Mouse (Mus musculus): ENCODE results near the gene Has3. TPM values are rescaled to one million over a fixed set of nuclear protein-coding genes. Genes with fewer than 3 reads are reported as not detected.
"Not testable (repeated sequence)": the region's sequence is repeated elsewhere in the genome, so short reads cannot be mapped to it uniquely, and the experiment has no call there.

Has3 gene
- polyA plus RNA-seq, 1 experiment: 2.3 TPM

DNA sequence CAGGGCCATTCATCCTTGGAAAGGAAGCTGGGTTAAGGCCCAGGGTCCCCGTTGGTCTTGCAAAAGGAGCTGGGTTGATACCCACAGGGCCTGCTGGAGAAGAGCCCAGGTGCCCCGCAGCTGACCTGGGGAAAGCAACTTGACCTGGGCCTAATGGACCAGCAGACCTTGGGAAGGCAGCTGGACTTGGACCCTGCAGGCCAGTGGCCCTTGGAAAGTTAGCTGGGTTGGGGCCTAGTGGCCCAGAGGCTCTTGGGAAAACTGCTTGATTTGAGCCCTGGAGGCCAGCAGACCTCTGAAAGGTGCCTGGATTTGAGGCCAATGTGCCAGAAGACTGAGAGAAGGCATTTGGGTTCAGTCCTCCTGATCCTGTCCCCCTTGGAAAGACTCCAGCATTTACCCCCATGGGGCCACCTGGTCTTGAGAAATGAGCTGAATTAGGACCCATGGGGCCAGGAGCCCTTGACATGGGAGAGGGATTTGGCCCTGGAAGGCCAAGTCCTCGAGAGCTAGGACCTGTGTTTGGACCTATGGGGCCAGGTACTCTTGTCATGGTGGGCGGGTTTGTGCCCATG lies 14.9 kb downstream of the Has3 start:
- not testable (repeated sequence) for DNase-seq (ENCODE audit: low read depth)

DNA sequence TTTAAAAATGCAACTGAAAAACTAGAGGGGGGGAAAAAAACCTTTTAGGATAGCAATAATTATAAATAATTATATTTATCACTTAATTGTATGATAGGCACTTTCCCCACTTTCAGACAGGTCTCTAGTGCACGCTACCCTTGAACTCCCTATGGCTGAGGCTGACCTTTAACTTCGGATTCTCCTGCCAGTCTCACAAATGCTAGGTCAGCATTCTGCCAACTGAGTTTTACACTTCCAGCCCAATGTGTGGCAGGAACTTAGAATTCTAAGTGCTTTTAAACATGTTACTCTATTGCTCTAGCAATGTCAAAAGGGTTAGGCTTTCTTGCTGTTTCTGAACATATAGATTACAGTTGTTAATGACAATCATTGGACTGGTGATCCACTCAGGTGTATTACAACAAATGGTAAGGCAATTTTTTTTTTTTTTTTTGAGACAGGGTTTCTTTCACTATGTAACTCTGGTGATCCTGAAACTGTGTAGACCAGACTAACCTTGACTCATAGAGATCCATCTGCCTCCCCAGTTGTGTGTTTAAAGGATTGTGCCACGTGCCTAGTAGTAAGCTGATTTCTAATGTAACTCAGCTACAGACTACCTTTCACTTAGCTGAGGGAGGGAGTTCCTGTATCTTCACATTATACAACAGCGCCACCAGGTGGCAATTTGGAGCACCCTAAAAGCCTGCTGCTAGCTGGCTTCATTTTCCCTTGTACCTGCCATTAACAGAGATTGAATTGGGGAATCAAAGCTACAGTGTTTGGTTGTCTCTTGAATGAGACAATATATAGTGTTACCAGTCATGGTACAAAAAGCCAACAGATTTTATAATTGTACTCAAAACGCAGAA lies 17.5 kb downstream of the Has3 start:
- DNase-seq (ENCODE audit: low read depth): peak; percentile 31

DNA sequence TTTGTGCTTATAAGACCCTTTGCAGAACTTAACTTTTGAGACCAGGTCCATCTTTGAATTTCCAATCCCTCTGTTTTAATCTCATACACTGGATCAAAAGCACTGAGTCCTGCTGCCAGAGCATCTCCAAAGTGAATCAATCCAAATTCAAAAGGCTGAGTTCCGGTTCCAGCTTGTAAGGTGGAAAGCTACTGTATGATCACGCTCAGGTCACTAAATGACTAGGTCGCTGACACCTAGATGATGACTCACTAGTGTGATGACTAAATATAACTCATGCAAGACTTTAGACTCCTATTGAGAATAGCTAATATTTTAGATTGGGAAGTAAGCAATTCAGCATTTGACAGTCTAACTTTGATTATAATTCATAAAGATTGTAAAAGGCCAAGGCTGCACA lies 18.8 kb downstream of the Has3 start:
- no peak for DNase-seq (ENCODE audit: low read depth)

DNA sequence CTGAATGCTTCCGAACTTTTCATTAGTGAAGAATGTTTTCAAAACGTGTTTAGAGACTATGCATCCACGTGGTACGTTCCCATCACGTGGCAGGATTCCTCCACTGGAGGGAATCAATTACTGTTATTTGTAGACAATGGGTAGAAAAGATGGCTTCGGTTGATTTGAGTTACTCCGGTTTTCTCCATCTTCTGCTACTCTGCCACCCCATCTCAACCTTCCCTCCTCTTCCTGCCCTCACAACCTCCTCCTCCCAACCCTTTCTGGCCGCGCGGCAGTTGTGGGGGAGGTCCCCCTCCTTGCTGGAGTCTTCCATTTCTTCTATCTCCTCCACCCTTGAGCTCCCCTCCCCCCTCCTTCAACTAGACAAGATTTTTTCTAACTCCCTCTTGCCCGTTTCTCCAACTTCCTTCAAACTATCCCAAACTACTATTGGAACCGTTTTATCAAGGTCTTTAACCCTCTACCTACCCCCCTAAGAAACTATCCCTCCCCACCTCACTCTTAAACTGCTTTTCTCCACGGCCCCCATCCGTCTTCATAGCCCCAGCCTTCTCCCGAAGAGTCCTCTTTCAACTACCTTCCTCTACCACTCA lies 22.3 kb downstream of the Has3 start:
- no peak for DNase-seq (ENCODE audit: low read depth)

DNA sequence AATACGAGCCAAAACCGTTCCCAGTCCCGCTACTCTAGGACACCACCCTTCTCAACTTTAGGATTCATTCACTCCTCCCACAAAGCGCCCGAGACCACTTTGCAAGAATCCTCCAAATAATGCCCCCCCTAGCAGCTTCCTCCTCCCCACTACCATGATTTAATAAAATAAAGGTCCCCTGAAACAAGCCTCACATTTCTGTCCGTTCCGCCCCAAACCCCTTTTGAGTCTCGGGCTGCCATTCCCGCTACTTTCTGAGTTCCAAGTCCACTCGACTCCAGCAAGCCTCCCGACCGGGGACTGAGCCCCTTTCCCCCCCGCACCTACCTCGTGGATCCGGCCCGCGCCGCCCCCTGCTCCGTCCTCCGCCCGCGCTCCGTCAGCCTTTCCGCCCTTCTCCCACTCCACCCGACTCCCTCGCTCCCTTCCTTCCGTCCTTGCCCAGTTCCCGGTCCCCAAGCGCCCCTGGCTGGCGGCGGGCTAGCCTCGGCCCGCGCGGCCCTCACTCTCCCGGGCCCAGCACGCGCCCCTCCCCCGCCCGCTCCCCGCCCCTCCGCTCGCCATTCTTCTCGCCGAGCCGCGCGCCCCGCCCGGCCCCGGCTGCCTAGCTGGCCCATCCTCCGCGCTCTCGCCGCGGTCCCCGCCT lies 22.9 kb downstream of the Has3 start:
- no peak for DNase-seq (ENCODE audit: low read depth)

DNA sequence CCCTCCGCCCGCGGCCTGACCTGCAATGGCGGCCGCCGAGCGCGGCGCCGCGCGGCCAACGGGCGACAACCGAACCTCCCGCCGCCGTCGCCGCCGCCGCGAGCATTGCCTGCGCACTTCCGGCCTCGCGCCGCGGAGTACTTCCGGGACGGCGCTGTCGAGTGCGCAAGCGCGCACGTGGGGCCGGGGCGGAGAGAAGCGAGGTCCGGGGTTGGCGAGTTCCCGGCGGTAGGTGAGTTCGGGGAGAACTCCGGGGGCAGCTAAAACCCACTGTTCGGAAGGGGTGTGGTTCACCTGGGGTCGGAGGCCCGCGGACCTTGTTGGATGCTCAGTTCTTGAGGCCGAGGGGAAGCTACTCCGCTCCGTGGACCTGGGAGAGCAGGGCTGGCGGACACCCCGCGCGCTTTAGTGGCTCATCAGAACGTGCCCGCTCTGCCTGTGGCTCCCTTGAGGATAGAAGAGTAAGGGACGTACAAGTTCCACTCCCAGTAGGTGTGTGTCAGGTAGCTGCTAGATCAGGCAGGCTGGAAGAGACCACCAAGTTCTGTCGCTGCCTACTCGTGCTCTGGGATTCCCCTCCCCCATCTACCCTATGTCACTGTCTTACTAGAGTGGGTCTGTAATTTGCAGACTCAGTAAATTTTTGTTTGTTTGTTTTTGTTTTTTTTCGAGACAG lies 23.6 kb downstream of the Has3 start, which contains the start of gene Utp4:
Gene Utp4 (plus strand): TSS at position 156 of the 676 bp plus-strand sequence.
- no peak for DNase-seq (ENCODE audit: low read depth)

DNA sequence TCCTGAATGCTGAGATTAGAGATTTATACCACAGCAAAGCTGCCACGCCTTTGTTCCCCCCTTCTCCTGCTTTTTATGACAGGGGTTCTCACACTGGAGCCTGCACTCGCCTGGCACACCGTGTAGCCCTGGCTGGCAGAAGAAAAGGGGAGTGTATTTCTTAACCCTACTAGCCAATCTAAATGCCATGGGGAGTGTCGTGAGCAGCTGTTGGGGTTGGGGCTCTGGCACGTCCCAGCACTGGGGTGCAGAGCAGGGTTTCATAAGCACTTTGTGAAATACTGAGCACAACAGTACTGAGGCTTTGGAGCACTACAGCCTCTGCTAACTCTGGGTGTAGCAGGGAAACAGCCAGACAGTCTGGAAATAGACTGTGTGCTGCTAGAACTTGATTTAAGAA lies 29.4 kb downstream of the Has3 start:
- DNase-seq (ENCODE audit: low read depth): no peak

DNA sequence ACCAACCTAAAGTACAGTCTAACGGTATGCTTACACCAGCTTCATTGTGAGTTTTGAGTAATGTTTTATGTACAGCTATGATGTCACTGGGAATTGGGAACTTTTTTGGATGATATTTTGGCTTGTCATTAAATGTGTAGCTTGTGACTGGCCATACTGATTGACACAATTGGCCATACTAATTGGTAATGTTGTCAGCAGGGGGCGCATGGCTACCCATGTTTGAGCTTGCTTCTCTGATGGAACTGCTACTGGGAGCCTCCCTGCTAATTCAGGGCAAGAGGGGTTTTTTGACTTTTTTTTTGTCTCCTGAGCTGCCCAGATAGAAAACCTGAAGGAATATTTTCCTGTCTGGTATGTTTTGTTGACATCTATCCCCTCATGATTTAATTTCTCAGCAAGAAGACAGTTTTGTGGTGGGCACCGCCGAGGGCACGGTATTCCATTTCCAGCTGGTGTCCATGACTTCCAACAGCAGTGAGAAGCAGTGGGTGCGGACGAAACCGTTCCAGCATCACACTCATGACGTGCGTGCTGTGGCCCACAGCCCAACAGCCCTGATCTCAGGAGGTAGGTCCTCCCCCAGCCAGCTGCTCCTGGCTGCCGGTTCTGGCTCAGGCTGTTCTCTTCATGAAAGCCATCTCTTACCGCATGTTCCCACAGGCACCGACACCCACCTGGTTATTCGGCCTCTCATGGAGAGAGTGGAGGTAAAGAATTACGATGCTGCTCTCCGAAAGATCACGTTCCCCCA lies 35.9 kb downstream of the Has3 start:
- no peak for DNase-seq (ENCODE audit: low read depth)

DNA sequence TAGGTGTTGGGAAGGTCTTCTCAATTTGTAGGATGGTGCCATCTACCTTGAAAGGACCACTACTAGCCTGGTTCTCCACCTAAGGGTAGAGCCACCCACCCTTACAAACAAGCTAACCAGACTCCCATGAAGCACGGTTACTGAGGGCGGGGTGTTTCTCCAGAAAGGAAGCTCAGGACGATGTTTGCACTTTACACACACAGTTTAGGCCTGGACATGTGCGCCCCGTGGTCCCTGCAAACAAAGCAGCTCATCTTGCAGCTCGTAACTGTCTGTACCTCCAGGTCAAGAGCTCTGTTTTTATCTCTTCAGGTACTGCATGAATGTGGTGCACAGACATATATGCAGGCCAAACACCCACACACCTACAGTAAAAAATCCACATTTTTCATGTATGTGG lies 36.6 kb downstream of the Has3 start:
- no peak for DNase-seq (ENCODE audit: low read depth)

DNA sequence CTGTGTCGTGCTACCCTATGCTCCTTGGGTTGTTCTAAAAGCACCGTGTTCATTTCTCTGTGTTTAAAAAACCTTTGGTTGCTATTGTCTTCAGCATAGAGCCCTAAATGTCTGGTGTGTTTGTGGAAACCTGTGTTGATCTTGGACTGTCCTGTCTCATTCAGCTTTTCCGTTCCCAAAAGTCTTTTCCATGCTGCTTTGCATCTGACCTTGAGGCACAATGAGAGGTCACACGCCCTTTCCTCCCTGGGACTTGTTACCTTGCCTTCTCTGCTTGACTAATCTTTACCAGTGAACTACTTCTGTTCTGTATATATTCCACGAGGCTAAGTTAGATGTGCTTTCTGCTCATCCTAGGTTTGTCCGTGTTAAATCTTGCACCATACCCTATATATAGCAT lies 37.4 kb downstream of the Has3 start:
- DNase-seq (ENCODE audit: low read depth): no peak

DNA sequence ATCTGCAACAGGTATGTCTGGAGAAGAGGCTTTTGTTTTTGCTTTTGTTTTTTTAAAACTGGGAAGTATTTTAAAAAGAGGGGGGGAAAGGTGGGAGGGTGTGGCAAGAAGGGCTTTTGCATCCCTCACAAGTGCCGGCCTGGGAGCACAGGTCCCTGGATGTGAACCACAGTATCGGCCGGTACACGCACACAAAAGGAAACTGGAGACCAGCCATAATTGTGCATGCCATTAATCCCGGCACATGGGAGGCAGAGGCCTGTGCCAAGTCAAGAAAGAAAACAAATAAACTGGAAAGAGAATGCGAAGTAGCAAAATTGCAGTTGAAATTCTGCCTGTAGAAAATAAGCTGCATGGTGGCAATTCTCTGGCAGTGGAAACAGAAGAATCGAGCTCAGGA lies 38.2 kb downstream of the Has3 start:
- DNase-seq (ENCODE audit: low read depth): no peak

DNA sequence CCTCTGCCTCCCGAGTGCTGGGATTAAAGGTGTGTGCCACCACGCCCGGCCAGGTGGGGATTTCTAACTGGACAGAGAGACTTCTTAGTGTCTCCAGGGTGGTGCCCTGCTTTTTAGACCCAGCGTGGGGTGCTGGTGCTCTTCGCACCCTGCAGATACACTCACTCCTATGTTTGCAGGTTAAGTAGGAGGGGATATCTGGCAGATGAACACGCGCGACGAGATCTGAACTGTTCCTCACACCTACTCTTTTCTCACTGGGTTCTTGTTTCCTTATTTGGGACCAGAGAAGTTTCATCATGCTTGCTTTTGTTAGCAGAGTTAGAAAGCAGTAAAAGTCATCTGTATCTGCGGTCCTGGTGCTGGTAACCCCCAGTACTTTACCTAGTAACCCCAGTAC lies 43.6 kb downstream of the Has3 start:
- DNase-seq (ENCODE audit: low read depth): no peak

DNA sequence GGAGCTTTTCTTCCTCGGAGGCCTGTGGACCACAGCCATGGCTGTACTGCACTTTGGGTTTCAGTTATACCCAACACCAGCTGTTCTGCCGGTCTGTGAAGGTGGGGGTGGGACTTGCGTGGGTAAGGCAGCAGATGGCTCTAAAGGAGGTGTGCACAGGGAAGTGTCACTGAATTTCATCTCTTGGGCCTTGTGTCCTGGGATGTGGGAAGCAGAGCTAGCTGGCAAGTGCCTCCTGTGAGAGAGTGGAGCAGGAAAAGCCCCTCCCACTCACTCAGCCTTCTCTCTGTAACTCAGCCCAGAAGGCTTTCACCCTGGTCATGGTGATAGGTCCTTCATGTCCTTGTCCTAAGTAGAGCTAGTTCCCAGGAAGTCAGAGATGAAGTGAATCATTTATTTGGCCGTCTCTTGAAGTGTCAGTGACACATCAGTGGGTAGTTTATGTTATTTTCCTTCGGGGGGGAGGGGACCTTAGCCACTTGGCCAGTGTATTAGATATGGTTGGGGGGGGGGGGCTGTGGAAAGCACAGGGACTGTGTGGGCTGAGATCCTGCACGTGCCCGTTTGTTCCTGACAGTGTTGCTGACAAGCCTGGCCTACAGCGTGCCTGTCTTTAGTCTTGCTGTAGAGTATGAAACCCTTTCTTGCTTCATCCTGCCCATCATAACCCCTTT lies 49.8 kb downstream of the Has3 start:
- no peak for DNase-seq (ENCODE audit: low read depth)

DNA sequence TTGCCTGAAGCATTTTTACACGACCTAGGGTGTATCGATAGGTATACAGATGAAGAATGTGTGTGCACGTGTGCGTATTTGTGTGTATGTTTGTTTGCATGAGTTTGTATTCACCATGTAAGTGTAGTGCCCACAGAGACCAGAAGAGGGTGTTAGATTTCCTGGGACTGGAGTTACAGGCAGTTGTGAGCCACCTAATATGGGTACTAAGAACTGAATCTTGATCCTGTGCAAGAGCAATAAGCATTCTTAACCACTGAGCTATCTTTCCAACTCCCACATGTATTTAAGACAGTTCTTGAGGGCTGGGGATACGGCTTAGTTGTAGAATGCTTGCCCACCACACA lies 50.3 kb downstream of the Has3 start:
- no peak for DNase-seq (ENCODE audit: low read depth)

DNA sequence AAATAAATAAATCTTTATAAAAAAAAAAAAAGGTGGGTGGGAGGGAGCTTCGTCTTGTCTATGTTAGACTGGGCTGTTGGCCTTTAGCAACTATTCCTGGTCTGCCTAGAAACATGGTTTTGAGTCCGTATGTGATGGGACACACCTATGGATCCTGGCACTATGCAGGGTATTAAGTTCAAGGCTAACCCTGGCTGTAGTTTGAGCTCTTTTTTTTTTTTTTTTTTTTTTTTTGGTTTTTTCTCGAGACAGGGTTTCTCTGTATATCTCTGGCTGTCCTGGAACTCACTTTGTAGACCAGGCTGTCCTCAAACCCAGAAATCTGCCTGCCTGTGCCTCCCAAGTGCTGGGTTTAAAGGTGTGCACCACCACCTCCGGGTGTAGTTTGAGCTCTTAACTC lies 54.0 kb downstream of the Has3 start:
- DNase-seq (ENCODE audit: low read depth): no peak

DNA sequence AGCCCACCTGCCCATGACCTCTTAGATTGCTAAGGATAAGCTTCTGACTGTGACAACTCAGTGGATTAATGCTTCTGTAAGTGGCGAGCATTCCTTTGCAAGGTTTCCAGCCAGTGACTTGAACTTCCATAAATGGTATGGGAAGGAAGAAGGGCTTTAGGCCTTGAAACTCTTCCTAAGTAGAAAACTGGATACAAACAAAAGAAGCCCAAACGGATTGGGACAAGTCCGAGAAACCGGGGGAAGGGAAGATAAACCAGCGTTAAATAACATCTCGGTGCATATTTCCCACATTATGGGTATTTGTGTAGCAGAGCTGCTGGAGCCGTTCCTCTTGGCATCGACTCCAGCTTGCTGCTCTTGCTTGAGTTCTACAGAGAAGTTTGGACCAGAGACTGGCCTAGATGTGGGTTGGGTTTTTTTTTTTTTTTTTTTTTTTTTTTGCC lies 54.9 kb downstream of the Has3 start:
- no peak for DNase-seq (ENCODE audit: low read depth)

DNA sequence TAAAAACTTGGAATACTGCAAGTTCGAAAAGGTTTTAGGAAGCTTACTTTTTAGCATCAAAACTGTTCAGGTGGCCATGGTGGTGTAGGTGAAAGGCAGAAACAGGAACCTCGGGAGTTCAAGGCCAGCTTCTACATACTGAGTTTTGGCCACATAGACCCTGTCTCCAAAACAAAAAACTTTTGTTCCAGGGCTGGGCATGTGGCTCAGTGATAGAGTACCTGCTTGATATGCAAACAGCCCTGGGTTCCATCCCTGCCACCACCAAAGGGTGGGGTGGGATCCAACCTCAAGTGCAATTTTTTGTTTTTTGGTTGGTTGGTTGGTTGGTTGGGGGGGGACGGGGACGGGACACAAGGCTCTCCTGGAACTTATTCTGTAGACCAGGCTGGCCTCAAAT lies 55.4 kb downstream of the Has3 start:
- DNase-seq (ENCODE audit: low read depth): no peak

DNA sequence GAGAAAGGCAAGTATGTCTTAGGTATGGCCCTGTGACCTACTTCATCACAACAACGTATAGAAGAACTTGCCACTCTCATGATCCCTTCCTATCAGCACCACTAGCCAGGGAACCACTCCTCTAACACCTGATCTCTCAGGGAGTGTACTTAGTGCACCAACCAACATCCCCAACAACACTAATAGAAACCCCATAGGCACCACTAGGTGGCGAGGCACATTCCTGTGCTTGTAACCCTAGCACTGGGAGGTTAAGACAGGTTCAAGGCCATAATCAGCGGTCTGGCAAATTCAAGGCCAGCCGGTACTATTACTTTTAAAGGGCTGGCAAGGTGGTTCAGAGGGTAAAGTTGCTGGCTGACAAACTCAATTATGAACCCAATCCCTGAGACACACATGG lies 57.2 kb downstream of the Has3 start:
- no peak for DNase-seq (ENCODE audit: low read depth)

DNA sequence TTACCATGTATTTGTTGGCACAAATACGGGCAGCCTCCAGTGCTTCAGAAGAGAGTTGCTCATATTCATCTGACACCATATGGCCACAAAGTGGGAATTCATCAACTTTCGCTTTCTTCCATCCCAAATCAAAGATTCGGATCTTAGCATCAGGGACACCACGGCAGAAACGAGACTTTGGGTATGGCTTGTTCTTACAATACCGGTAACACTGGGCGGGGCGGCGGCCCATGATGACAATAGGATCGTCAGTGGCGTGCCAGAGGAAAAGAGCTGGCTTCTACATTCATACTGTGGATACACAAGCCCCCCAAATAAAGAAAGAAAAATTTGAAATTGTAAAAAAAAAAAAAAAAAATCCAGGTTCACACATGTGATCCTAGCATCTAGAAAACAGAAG lies 58.1 kb downstream of the Has3 start:
- not testable (repeated sequence) for DNase-seq (ENCODE audit: low read depth)

DNA sequence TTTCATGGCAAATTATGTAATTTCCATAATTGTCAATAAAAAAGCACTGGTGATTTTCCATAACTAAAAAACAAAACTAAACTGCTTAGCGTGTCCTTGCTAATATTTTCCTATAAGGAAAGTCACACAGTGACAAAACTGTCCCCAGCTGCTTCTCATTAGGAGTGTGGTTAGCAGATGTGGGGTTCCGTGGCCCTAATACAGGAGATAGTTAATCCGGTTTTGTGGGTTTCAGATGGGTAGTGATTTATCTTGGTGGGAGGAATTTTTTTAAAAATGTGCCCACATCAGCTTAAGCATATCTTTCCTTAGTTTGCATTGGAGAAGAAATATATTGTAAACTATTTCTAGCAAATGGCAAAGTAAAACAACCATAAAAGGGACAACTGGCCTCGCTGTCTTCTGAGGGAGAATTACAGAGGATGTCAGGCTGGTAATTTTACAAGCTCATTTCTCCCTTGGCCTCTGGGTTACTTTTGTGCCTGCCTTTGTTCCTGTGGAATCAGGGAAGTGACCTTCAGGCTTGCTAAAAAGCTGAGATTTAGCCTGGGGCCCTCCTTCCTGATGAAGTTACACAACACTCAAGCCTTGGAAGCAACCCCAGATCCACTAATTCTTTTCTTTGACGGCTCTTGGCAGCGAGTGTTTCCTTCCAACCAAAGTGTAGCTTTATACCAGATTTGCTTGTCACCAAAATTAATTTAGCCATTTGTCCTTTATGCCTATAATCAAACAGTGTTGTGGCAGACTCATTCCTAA lies 59.3 kb downstream of the Has3 start:
- DNase-seq (ENCODE audit: low read depth): no peak
